In the genomic region with DNA sequence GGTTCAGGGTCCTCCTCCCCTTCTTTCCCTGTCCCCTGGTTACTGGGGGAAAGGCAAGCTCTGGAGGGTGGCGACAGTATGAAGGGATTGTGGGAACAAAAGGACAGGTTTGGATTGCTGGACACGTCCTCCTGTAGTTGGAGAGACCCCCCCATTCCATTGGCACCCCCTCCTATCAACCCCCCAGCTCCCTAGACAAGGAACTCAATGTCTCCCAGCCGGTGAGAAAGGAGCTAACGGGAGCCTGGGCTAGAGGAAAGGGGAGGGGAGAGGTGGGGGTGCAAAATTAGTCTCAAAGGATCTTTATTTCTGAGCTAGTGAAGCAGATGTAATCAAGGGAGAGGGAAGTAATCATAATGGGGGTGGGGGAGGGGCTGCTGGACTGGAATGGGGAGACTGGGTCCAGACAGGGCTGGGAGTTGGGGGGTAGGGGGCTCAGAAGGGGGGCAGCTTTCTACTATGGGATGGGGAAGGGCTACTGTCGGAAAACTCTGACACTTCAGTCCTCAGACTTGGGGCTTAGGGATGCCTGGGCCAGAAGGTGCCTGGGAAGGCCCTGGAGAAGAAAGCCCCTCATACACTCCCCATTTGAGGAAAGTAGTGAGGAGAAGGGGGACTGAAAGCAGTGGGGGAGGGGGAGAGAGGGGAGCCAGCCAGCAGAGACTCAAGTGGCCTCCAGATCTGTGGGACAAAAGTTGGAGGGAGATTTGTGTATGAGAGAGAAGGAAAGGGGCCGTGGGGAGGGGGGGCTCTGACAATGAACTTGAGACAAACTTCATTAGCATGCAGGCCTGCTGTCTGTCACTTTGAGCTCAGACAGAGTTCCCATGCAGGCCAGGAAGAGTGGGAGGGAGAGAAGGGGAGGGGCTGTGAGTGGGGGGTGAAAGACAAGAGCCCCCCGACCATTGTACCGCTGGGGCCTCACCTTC, we compare ENCODE assay signal across 12 mouse cellular contexts. TPM values are rescaled to one million over a fixed set of nuclear protein-coding genes. Genes with fewer than 3 reads are reported as not detected.
DNase-seq lines count a peak whose midpoint lies in the region; ATAC-seq lines count a peak whose summit lies in the region.
"Had no signal": no experiment of that assay in that cellular context is flagged by ENCODE, and none has a peak within 500 bp of the region (broad histone marks: within the 10 kb centered on the region; RNA-seq: fewer than 3 reads in every experiment).

No protein-coding gene starts in this region.

- no peaks in the 10 kb centered on the region for H3K9me3 ChIP-seq in forebrain, embryonic 14.5 days (replicated peaks; ENCODE audit: control insufficient read depth, low read length)
- no peaks in the 10 kb centered on the region for H3K9me3 ChIP-seq in midbrain, embryonic 13.5 days

- H3K4me1 ChIP-seq in forebrain, embryonic 14.5 days (ENCODE audit: control insufficient read depth, insufficient read depth, low read length) = peaks cover 45% of the 10 kb centered on the region
- peaks cover 96% of the 10 kb centered on the region for H3K4me1 ChIP-seq in midbrain, embryonic 13.5 days (replicated peaks)

- peak overlapping the region; percentile 86 for H3K4me3 ChIP-seq in forebrain, embryonic 14.5 days (ENCODE audit: low read depth, low read length)
- H3K4me3 ChIP-seq in midbrain, embryonic 13.5 days (replicated peaks) = peak overlapping the region; percentile 55
- H3K4me3 ChIP-seq: erythroblast, embryonic 14.5 days; heart, adult 2 months had no signal

- ATAC-seq in forebrain, embryonic 14.5 days = peak; percentile 70
- ATAC-seq in midbrain, embryonic 13.5 days = peak; percentile 78
- ATAC-seq: intestine, embryonic 16.5 days had no signal

- H3K9ac ChIP-seq in forebrain, embryonic 14.5 days (ENCODE audit: low read length) = peak overlapping the region; percentile 100
- peak overlapping the region; percentile 86; the same call in 1 of the 2 replicates for H3K9ac ChIP-seq in midbrain, embryonic 13.5 days (replicated peaks)

- H3K27ac ChIP-seq in forebrain, embryonic 14.5 days (ENCODE audit: low read depth, low read length) = peak overlapping the region; percentile 100
- peak overlapping the region; percentile 98 for H3K27ac ChIP-seq in midbrain, embryonic 13.5 days
- H3K27ac ChIP-seq: heart, adult 2 months had no signal

- peak; percentile 61 for DNase-seq in cerebellum, adult 9-11 months
- DNase-seq in cerebellum, postnatal 4 days (ENCODE audit: low spot score in 2 of 2) = no peak
- DNase-seq in brain, adult 2 months (ENCODE audit: low read depth, low spot score) = peak; percentile 63
- peak; percentile 96 for DNase-seq in forebrain, embryonic 14.5 days (ENCODE audit: low spot score)
- DNase-seq in urinary bladder, adult 18-20 months (ENCODE audit: low spot score in 2 of 2) = no peak
- DNase-seq in spleen, adult 12 weeks (ENCODE audit: low spot score) = no peak
- DNase-seq in testis, postnatal 10 days (ENCODE audit: low spot score) = no peak
- DNase-seq: B cell, adult 2 months; heart, adult 2 months had no signal

- H3K36me3 ChIP-seq in forebrain, embryonic 14.5 days (ENCODE audit: control insufficient read depth, insufficient read depth, low read length) = peaks cover 16% of the 10 kb centered on the region; the same call in 1 of the 2 replicates
- H3K36me3 ChIP-seq in midbrain, embryonic 13.5 days = no peaks in the 10 kb centered on the region

- H3K4me2 ChIP-seq in forebrain, embryonic 14.5 days (ENCODE audit: low read length) = peak overlapping the region; percentile 98
- H3K4me2 ChIP-seq in midbrain, embryonic 13.5 days (replicated peaks) = peak overlapping the region; percentile 74

- H3K27me3 ChIP-seq in forebrain, embryonic 14.5 days (replicated peaks; ENCODE audit: control insufficient read depth, insufficient read depth, low read length) = no peaks in the 10 kb centered on the region
- peaks cover 82% of the 10 kb centered on the region for H3K27me3 ChIP-seq in midbrain, embryonic 13.5 days

- WGBS in forebrain, embryonic 14.5 days = under 1% methylated on average over 8 of the region's 8 CpGs
- 1% methylated on average over 8 of the region's 8 CpGs for WGBS in midbrain, embryonic 13.5 days

RNA-seq across cellular contexts. Expression of gene Rhbg, which starts 48.7 kb away (rescaled TPM):
- polyA plus RNA-seq in forebrain, embryonic 14.5 days (2014; fragmentation: Nextera tagmentation; extraction: Ambion mirVana) = 0.25 TPM in 1 of 2 replicates, not detected in the other
- polyA plus RNA-seq in midbrain, embryonic 13.5 days (2015; fragmentation: Nextera tagmentation; extraction: Ambion mirVana) = 0.12 TPM in 1 of 2 replicates, not detected in the other
- polyA plus RNA-seq: erythroblast, embryonic 14.5 days had no signal

Comparison
In these comparisons a context has a peak if more than half of its experiments do, and no peak if none do; other contexts are left out.
1. DNase-seq: peak in cerebellum, adult 9-11 months (single experiment), brain, adult 2 months (single experiment) and forebrain, embryonic 14.5 days (single experiment); none in cerebellum, postnatal 4 days (0 of 2), urinary bladder, adult 18-20 months (0 of 2), spleen, adult 12 weeks (single experiment) and testis, postnatal 10 days (single experiment).